Mouse (Mus musculus) gastrocnemius, adult 2 months (tissue): ENCODE measurements around the gene Sorl1. TPM values are rescaled to one million over a fixed set of nuclear protein-coding genes. Genes with fewer than 3 reads are reported as not detected.

ENCODE experiments used
- DNase-seq: peaks from one replicate; pipeline ENCODE4 v3.0.0; 2022
- H3K27ac ChIP-seq: fragments of 200-600 bp; 2 replicates; pipeline ENCODE4 v1.8.1; 2022; ENCODE audit warnings: mild to moderate bottlenecking
- H3K4me3 ChIP-seq: fragments of 200-600 bp; 2 replicates; pipeline ENCODE4 v1.8.1; 2022; ENCODE audit warnings: mild to moderate bottlenecking, moderate library complexity
- CTCF ChIP-seq: fragments of 200-600 bp; IDR thresholded peaks from 2 replicates; pipeline ENCODE4 v1.8.1; 2022; ENCODE audit warnings: antibody characterized with exemption, mild to moderate bottlenecking, moderate library complexity
- intact Hi-C: fragments of 180-260 bp; cut with DNase I; formaldehyde crosslinking; loops from one replicate; pipeline ENCODE4 v1.15.1; 2025
- total RNA-seq, 2 experiments: library from RNA; stranded (reverse); gene quantifications; 2 replicates each; pipeline ENCODE4 v1.2.3; 2021

The Sorl1 gene
- total RNA-seq, 2 experiments from 2014 or later, result 38.7 to 43.4 TPM

DNA sequence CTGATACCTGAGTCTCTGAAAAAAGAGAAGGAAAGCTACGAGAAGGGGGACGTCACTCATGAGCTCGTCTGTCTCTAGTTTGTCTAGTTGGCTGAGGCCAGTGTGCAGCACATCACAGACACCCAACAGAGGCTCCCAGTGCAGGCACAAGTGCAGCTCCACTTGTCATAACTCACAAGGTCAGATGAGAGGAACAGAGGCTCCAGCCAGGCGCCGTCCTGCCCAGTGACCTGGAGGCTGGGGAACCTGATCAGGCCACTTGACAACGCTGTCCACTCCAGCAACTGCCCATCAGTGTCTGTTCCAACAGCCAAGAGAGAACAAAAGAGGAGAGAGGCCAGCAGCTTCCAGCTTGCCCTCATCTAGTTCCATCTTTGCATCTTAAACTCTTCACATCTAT is 201.7 kb downstream of the Sorl1 start:
- Histone ChIP-seq H3K27ac (no peak overlapping the region), H3K4me3 (no peak overlapping the region)
- intact Hi-C loops, result no loop called here
- no peak for TF ChIP-seq CTCF
- peak; percentile 30 for DNase-seq

DNA sequence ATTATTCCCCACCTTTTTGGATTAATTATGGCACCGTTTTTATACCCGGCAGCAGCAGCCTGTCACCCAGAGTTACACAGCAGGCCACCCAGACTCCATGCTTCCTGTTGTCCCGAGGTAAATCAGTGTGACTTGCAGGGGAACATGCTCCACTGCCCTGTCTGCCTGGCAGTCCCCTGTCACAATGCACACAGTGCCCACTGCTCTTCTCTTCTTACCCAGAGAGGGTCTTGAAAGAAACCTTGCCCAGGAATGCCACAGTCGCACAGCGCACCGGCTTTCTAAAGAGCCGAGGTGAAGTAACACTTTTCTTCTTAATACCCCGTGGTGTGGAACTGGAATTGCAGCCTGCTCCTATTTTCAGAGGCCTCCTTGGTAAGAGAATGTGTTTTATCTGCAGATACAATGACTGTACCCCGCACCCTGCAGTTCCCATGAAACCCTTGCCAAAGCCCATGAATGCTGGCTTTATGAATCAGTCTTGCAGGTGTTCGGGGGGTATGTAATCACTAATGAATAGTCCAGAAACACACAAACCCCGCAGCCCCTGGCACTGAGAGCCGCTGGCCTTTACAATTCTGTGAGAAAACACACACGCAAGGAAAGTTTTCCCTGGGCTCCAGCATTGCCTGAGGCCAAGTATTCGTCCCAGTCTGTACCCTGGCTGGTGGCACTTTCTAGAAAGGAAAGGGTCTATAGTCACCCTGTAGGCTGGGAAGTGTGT is 205.3 kb downstream of the Sorl1 start:
- no peak for DNase-seq
- Histone ChIP-seq H3K27ac (no peak overlapping the region), H3K4me3 (no peak overlapping the region)
- TF ChIP-seq CTCF, result no peak
- intact Hi-C loops, result no loop called here

DNA sequence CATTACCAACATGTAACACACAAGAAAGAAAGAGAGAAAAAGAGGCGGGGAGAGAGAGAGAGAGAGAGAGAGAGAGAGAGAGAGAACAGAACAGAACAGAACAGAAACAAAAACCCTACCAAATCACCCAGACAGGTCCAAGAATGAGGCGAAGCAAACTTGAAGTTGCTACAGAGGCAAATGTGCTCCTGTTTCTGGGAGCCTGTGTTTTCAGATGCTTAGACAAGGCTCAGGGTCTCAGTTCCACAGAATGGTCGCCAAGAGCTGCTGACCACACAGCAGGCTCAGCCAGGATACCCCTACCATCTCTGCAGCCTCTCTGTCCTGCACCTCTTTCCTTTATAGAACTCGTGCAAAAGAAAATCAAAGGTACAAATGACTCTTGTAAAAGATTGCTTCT is 205.9 kb downstream of the Sorl1 start:
- DNase-seq, result no peak
- H3K27ac ChIP-seq, result no peak overlapping the region
- intact Hi-C loops, result no loop called here
- TF ChIP-seq CTCF, result no peak
- no peak overlapping the region for H3K4me3 ChIP-seq

DNA sequence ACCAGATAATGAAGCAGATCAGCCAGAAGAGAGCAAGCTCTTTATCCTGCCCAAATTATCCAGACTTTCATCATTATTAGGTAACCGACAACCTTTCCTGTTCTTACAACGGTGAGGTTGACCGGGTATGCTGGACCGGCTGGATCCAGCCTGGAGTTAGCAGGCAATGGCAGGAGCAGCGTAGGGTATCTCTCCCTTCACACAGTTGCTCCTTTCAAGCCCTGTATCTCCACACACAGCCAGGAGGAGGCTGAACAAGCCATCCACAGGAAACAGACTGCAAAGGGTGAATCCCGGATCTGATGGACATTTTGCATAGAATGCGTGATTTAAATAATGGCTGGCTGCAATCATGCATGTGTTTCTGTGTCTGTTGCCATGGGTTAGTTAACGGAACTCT is 208.5 kb downstream of the Sorl1 start:
- Histone ChIP-seq H3K27ac (no peak overlapping the region), H3K4me3 (no peak overlapping the region)
- intact Hi-C loops, result no loop called here
- no peak for TF ChIP-seq CTCF
- no peak for DNase-seq

Other genes with a start within 250 kb of the Sorl1 start
- 10 to 100 TPM; 21.0 to 22.9 TPM for gene Sc5d, start 140.0 kb upstream of the Sorl1 start, total RNA-seq